Mouse (Mus musculus): ENCODE results near the gene Pdcd6ip. TPM values are rescaled to one million over a fixed set of nuclear protein-coding genes. Genes with fewer than 3 reads are reported as not detected.

The Pdcd6ip gene
- total RNA-seq, 2 experiments from 2014 or later: 66.2 to 69.7 TPM

- intact Hi-C loops (cut with DNase I): loop anchor here (2.0 to 10.0 kb wide), 7 partner anchors 145 to 1398 kb away; partner anchors contain the start of gene Arpp21
- peak in 1 of 2 experiments; percentile 67 for DNase-seq (ENCODE audit: low spot score in 2 of 2)
These were observed 75.6 kb downstream of the Pdcd6ip start for GRCm38 (mm10) chr9:113632350-113633043.

DNA sequence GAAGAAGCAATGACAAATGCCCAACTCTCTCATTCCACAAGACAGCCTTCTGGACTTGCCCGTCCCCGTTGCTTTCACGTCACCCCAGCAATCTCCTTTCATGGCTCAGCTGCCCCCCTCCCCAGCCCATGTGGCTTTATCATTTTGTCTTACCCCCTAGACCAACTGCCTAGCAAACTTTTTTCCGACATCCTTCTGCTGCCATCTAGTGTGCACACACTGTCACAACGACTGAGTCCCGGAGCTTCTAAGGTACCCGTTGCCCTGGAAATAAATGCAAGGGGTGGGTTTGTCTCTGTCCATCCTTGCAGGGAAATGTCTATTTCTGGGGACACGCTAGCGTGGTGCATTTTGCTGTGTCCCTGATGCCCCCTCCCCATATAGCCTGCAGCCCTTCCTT, 78.4 kb downstream of the Pdcd6ip start:
- intact Hi-C loops (cut with DNase I): loop anchor here (5.0 to 10.0 kb wide), 12 partner anchors 107 to 1395 kb away; partner anchors contain the start of gene Arpp21
- DNase-seq (ENCODE audit: low spot score in 2 of 2): peak; percentile 79 to 90

DNA sequence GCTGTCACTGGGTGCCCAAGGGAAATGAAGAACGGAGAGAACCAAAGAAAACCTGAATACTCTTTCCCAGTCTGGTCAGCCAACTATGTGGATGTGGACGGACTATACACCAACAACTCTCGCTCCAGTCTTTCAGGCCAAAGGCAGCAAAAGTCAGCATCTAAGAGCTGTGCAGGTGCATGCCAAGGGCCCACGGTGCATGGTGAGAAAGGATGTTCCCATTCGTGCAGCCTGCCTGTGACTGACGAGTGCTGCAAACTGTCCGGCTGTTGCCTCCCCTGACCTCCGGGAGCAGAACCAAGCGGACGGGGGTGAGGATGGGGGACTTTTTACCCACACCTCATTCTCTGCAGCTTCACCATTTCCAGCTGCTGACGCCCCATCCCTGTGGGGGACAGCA, 78.9 kb downstream of the Pdcd6ip start:
- DNase-seq (ENCODE audit: low spot score in 2 of 2): no peak
- intact Hi-C loops (cut with DNase I): loop anchor here (5.0 to 10.0 kb wide), 6 partner anchors 107 to 1174 kb away; no protein-coding TSS in a partner anchor

DNA sequence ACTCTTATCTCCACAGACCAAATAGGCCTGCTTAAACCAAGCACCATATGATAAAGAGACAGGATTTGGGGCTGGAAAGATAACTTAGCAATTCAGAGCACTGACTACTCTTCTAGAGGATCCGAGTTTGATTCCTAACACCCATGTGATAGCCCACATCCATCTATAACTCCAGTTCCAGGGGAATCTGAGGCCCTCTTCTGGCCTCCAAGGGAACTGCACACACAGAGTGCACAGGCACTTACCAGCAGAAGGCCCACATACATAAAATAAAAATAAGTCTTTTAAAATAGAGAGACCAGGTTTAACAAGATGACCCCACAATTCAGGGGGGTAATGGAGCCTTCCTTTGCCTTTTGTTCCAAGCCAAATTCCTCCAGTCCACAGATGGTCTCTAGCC, 79.3 kb downstream of the Pdcd6ip start:
- intact Hi-C loops (cut with DNase I): loop anchor here (5.0 to 10.0 kb wide), 6 partner anchors 106 to 1174 kb away; no protein-coding TSS in a partner anchor
- DNase-seq (ENCODE audit: low spot score in 2 of 2): no peak

- intact Hi-C loops (cut with DNase I): loop anchor here (5.0 to 10.0 kb wide), 6 partner anchors 104 to 1172 kb away; no protein-coding TSS in a partner anchor
- no peak for DNase-seq (ENCODE audit: low spot score in 2 of 2)
These were observed 81.3 kb downstream of the Pdcd6ip start for GRCm38 (mm10) chr9:113626730-113627129.

DNA sequence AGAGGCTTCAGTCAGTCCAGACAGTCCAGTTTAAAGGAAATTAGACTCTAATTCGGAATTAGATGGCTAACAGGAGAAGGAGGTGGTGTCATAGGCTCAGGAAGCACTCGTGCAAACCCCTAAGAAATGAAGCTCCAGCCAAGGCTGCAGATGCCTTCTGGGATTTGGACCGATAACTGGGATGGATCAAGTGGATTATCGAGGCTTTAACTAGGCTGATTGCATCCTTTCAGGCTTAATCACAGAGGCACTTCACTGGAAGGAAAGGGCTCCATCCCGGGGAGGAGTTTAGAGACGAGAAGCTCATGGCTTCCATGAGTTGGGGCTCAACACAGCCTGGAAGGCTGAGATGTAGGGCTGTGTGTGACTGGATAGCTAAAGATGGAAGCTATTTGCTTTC, 84.0 kb downstream of the Pdcd6ip start:
- DNase-seq (ENCODE audit: low spot score in 2 of 2): no peak
- intact Hi-C loops (cut with DNase I): loop anchor here (10.0 kb wide), 1 partner anchor 1169 kb away; no protein-coding TSS in a partner anchor

DNA sequence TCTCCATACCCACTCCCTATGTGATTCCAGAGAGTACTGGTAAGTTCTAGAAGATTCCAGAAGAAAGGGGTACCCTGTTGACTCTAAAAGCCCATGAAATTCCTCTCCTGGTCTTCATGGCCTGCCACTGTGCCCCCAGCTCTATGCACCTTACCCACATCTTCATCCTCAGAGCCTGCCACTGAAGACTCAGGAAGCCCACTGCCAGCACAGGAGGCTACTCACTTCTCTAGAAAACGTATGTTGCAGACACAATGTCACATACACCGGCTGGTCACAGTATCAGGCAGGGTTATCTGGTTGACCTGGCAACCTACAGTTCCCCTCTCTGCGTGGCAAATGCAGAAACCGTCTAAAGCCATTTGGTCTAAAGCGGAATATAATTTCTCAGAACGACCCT, 91.0 kb downstream of the Pdcd6ip start:
- no peak for DNase-seq (ENCODE audit: low spot score in 2 of 2)
- intact Hi-C loops (cut with DNase I): no loop called here

DNA sequence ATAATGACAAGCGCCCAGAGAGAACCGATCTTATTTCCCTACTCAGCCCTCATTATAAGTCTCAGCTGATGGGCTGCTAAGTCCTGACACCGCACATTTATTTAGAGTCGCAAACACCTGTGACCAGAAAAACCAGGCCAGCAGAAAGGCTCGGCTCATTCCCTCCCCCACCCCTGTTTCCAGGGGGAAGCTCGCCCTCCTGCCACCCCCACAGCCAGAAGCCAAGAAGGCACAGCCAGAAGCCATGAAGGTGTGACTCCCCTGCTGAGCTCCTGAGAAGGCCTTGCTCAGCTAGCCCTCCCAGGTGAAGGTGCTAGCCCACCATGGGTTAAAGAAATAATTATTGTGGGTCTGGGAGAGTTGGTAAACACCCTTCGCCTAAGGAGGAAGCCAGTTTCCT, 97.3 kb downstream of the Pdcd6ip start:
- no peak for DNase-seq (ENCODE audit: low spot score in 2 of 2)
- intact Hi-C loops (cut with DNase I): no loop called here

GRCm38 (mm10) chr9:113602140-113602539, 105.9 kb downstream of the Pdcd6ip start:
- intact Hi-C loops (cut with DNase I): no loop called here
- no peak for DNase-seq (ENCODE audit: low spot score in 2 of 2)

Other genes starting within 250 kb of the Pdcd6ip start
- gene Clasp2, start 33.2 kb upstream of the Pdcd6ip start, total RNA-seq (2021): 100 to 1,000 TPM; 230 to 238 TPM
- 10 to 100 TPM; 64.5 to 72.5 TPM for gene Ubp1, start 222.7 kb upstream of the Pdcd6ip start, total RNA-seq (2021)